Mouse (Mus musculus) small intestine, adult 2 months (tissue): Measurements from ENCODE around the gene Gsto1.

Experiments
- CTCF ChIP-seq: fragments of 200-500 bp; IDR thresholded peaks from 2 replicates; pipeline ENCODE4 v1.5.1; 2012; ENCODE audit warnings: low read depth, mild to moderate bottlenecking, control low read depth, inconsistent platforms, low read length, moderate library complexity, mixed read lengths; ENCODE audit not compliant: insufficient replicate concordance, insufficient read length; ENCODE audit errors: extremely low read depth
- POLR2A ChIP-seq: fragments of 200-500 bp; IDR thresholded peaks from 2 replicates; pipeline ENCODE4 v1.6.1; 2012; ENCODE audit warnings: low read depth, mild to moderate bottlenecking, control low read depth, inconsistent platforms, low read length, moderate library complexity

DNA sequence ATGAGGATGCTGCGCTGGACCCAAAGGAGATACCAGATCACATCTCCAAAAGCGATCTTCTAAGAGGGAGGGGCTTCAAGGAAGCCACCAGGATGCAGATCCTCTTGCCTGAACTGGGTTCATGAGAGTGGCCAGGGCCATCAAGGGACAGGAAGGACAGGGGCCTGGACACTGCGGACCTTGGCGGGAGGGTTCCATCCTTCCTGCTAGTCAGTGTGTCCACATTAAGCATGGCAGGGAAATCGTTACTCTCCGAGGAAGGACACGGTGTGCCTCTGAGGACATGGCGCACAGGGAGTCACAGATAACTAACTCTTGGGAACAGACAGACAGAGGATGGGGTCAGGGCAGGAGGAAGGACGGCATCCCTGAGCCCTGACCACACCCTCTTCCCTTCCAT lies 52.8 kb downstream of the Gsto1 start:
- TF ChIP-seq POLR2A (no peak), CTCF (no peak)
